Mouse (Mus musculus): ENCODE results near the gene Zkscan5.
A peak's percentile ranks its signal among the peaks of the same experiment; 100 is the strongest.
"Not testable (repeated sequence)": the region's sequence is repeated elsewhere in the genome, so short reads cannot be mapped to it uniquely, and the experiment has no call there.

Zkscan5 gene

GRCm38 (mm10) chr5:145203936-145204691 is at the start of gene Zkscan5:
Gene Zkscan5, plus strand, starts transcription at chr5:145204562.
- peak; percentile 98 for DNase-seq

DNA sequence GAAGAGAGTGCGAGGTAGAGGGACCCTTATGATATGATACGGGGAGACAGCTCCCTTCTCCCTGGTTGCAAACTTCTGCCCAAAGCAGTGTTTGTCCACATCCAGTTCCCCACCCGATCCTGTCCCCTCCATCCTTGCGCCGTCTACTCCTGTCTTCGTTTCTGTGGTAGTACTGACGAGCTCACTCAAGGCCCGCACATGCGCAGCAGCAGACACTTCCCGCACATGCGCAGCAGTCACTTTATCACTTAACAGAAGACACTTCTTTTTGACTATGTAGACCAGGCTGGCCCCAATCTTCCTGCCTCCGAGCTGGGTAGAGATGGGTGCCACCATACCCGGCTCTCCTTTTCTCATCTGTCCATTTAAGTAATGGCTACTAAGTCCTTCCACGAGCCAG is 43.0 kb upstream of the Zkscan5 start:
- no peak for DNase-seq

- no peak for DNase-seq
These were observed 39.7 kb upstream of the Zkscan5 start for GRCm38 (mm10) chr5:145164710-145165109.

GRCm38 (mm10) chr5:145165184-145165583 is 39.2 kb upstream of the Zkscan5 start:
- no peak for DNase-seq

- DNase-seq: peak; percentile 99
These were observed 37.6 kb upstream of the Zkscan5 start, which contains the start of the genes Ptcd1 and Cpsf4 for GRCm38 (mm10) chr5:145166536-145167305. Gene Ptcd1, minus strand, starts transcription at chr5:145167108. Gene Cpsf4, plus strand, starts transcription at chr5:145167213.

- no peak for DNase-seq
These were observed 37.1 kb upstream of the Zkscan5 start for GRCm38 (mm10) chr5:145167306-145167661.

- DNase-seq: no peak
These were observed 25.8 kb upstream of the Zkscan5 start for GRCm38 (mm10) chr5:145178461-145178980.

GRCm38 (mm10) chr5:145185244-145185643 is 19.1 kb upstream of the Zkscan5 start:
- DNase-seq: no peak

GRCm38 (mm10) chr5:145189416-145189815 is 14.9 kb upstream of the Zkscan5 start:
- no peak for DNase-seq

GRCm38 (mm10) chr5:145190373-145190772 is 14.0 kb upstream of the Zkscan5 start:
- no peak for DNase-seq

GRCm38 (mm10) chr5:145190875-145191798 is 13.2 kb upstream of the Zkscan5 start:
- peak; percentile 88 for DNase-seq

- no peak for DNase-seq
These were observed 12.4 kb upstream of the Zkscan5 start, which contains the start of gene Atp5j2 for GRCm38 (mm10) chr5:145191962-145192361. Gene Atp5j2, minus strand, starts transcription at chr5:145192062.

DNA sequence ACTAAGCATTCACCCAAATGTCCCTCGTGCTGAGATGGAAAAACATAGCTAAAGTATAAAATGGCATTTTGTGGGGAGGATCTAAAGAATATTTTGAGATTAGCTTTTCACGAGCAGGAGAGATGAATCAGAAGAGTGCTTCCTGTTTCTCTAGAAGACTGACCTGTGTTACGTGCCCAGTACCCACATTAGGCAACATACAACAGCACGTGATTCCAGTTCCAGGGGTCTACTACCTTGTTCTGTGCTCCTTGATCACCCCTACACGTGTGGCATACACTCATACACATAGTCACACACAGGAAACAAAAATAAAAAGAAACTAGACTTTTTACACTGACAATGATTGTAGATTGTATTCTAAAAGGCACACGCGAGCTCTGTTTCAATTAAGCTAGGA is 4.0 kb upstream of the Zkscan5 start:
- no peak for DNase-seq

GRCm38 (mm10) chr5:145201321-145201991 is 2.9 kb upstream of the Zkscan5 start, which contains the start of gene Zkscan14:
Gene Zkscan14, minus strand, starts transcription at chr5:145201868.
- DNase-seq: peak; percentile 79

DNA sequence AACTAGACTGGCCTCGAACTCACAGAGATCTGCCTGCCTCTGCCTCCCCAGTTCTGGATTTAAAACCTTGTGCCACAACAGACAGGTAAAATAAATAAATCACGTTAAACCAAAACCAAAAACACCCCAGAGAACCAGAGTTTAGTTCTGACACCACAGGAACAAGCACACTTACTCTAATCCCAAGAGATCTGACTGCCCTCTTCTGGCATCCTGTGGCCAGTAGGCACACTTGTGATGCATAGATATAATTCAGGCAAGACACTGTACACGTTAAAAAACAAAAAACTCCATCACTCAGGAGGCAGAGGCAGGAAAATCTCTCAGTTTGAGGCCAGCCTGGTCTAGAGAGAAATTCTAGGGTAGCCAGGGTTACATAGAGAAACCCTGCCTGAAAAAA is 1.9 kb upstream of the Zkscan5 start:
- no peak for DNase-seq

DNA sequence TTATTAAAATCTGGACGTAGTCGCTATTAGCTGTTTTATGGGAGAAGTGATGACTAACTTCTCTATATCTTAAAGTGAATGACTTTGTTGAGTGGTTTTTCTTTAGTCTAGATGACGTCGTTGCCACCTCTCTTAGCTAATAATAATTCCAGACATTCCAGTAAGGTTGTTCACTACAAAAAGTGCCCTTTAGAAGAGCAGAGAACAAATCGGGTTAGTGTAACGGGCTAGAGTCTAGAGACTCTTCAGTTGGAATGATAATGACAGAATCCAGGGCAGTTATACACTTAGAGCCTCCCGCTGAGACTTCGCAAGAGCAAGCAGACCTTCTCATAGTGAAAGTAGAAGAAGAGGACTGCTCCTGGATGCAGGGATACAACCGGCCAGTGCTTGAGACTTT is 679 bp downstream of the Zkscan5 start:
- DNase-seq: no peak

GRCm38 (mm10) chr5:145207385-145207784 is 3.0 kb downstream of the Zkscan5 start:
- DNase-seq: no peak

- no peak for DNase-seq
These were observed 3.6 kb downstream of the Zkscan5 start for GRCm38 (mm10) chr5:145207954-145208353.

GRCm38 (mm10) chr5:145208391-145208790 is 4.0 kb downstream of the Zkscan5 start:
- not testable (repeated sequence) for DNase-seq

GRCm38 (mm10) chr5:145211340-145211739 is 7.0 kb downstream of the Zkscan5 start:
- no peak for DNase-seq

- no peak for DNase-seq
These were observed 7.9 kb downstream of the Zkscan5 start for GRCm38 (mm10) chr5:145212216-145212615.

DNA sequence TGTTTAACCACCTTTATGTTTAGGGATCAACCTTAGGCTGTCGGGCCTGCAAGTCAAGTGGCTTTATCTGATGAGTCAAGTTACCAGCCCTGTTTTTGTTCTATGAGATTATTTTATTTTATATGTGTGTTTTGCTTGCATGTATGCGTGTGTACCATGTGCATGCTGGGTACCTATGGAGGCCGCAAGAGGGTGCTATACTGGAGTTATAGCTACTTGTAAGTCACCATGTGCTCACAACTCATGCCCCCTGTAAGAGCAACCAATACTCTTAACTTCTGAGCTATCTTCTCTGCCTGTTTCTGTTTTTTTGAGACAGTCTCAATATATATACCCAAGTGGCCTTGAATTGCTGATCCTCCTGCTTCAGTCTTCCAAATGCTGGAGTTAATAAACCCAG is 9.1 kb downstream of the Zkscan5 start:
- DNase-seq: no peak

All from lung, postnatal 14 days (tissue).